Mouse (Mus musculus) heart, adult 2 months (tissue): Measurements from ENCODE around the gene Cyth3. TPM values are rescaled to one million over a fixed set of nuclear protein-coding genes. Genes with fewer than 3 reads are reported as not detected.
A peak's percentile ranks its signal among the peaks of the same experiment; 100 is the strongest.

Experiments
- DNase-seq, 2 experiments: peaks; one replicate each; pipeline ENCODE4 v3.0.0; 2021
- H3K27ac ChIP-seq: fragments of 200-600 bp; 2 replicates; pipeline ENCODE4 v1.8.1; 2022
- H3K27me3 ChIP-seq: fragments of 200-500 bp; 2 replicates; pipeline ENCODE4 v1.6.1; 2012; ENCODE audit warnings: mild to moderate bottlenecking, low read length, inconsistent platforms, mixed read lengths; ENCODE audit not compliant: control insufficient read depth, insufficient read depth
- H3K36me3 ChIP-seq: fragments of 200-500 bp; 2 replicates; pipeline ENCODE4 v1.6.1; 2012; ENCODE audit warnings: low read length, inconsistent platforms; ENCODE audit not compliant: control insufficient read depth, insufficient read depth
- H3K4me1 ChIP-seq: fragments of 200-500 bp; 2 replicates; pipeline ENCODE4 v1.6.1; 2011; ENCODE audit warnings: low read length; ENCODE audit not compliant: control insufficient read depth, insufficient read depth
- H3K4me3 ChIP-seq: fragments of 200-600 bp; 2 replicates; pipeline ENCODE4 v1.8.1; 2022
- H3K79me2 ChIP-seq: fragments of 200-500 bp; replicated peaks from 2 replicates; pipeline ENCODE4 v1.6.1; 2012; ENCODE audit warnings: mild to moderate bottlenecking, inconsistent platforms, low read length, moderate library complexity, mixed read lengths; ENCODE audit not compliant: control insufficient read depth, insufficient read depth
- H3K9ac ChIP-seq: fragments of 200-500 bp; 2 replicates; pipeline ENCODE4 v1.6.1; 2012; ENCODE audit warnings: low read depth, mild to moderate bottlenecking, control low read depth, inconsistent platforms, low read length, mixed read lengths
- CTCF ChIP-seq: fragments of 200-600 bp; IDR thresholded peaks from 2 replicates; pipeline ENCODE4 v1.8.1; 2022; ENCODE audit warnings: antibody characterized with exemption, mild to moderate bottlenecking, moderate library complexity
- EP300 ChIP-seq: fragments of 200-500 bp; IDR thresholded peaks from 2 replicates; pipeline ENCODE4 v1.6.1; 2011; ENCODE audit warnings: low read depth, low read length, control low read depth; ENCODE audit not compliant: insufficient read depth
- POLR2A ChIP-seq: fragments of 200-500 bp; IDR thresholded peaks from 2 replicates; pipeline ENCODE4 v1.6.1; 2011; ENCODE audit warnings: mild to moderate bottlenecking, low read depth, low read length, control low read depth; ENCODE audit not compliant: insufficient read depth
- WGBS: fragments of 180-500 bp; shearing (Covaris S2); methylation state at CpG from one replicate; pipeline ENCODE4 v1.1.7; 2018; 5-methylcytosine and 5-hydroxymethylcytosine counted together
- intact Hi-C: fragments of 180-260 bp; cut with DNase I; formaldehyde crosslinking; loops from one replicate; pipeline ENCODE4 v1.15.1; 2025
- polyA plus RNA-seq: library from polyadenylated mRNA; depleted of rRNA; stranded (reverse); fragments of >200 nt; gene quantifications from 2 replicates; pipeline ENCODE4 v1.2.3, GENCODE M21; 2012; rRNA removed
- total RNA-seq, 2 experiments: library from RNA; stranded (reverse); gene quantifications; 2 replicates each; pipeline ENCODE4 v1.2.3; 2021

Gene Cyth3
- total and polyA plus RNA-seq, 3 experiments, result 25.1 to 44.6 (median 26.1) TPM

GRCm38 (mm10) chr5:143757755-143758443, 135.7 kb downstream of the Cyth3 start:
- Histone ChIP-seq H3K9ac (peak overlapping the region; percentile 51), H3K79me2 (no peaks in the 10 kb centered on the region), H3K4me1 (peaks cover 2% of the 10 kb centered on the region), H3K4me3 (peak overlapping the region; percentile 53), H3K27me3 (no peaks in the 10 kb centered on the region), H3K36me3 (no peaks in the 10 kb centered on the region), H3K27ac (peak overlapping the region; percentile 61)
- peak; percentile 90 to 93 for DNase-seq
- intact Hi-C loops, result loop anchor here (2.0 kb wide), 1 partner anchor 25 kb away; the partner anchor contains the start of gene Usp42
- WGBS, result 21% methylated on average over 28 of the region's 28 CpGs
- peak; percentile 70; the same call in 1 of the 2 replicates for TF ChIP-seq EP300
- peak; percentile 70 for TF ChIP-seq POLR2A
- 0 out of 2 replicates have a peak, but pooled peaks have one; percentile 11 for TF ChIP-seq CTCF

GRCm38 (mm10) chr5:143759554-143759953, 137.3 kb downstream of the Cyth3 start:
- no peak for TF ChIP-seq EP300
- no peak for TF ChIP-seq POLR2A
- TF ChIP-seq CTCF, result no peak
- Histone ChIP-seq H3K79me2 (no peaks in the 10 kb centered on the region), H3K4me3 (no peak overlapping the region), H3K36me3 (no peaks in the 10 kb centered on the region), H3K27me3 (no peaks in the 10 kb centered on the region), H3K4me1 (peaks cover 2% of the 10 kb centered on the region), H3K9ac (no peak overlapping the region), H3K27ac (no peak overlapping the region)
- no peak for DNase-seq
- WGBS, result 83% methylated on average over 8 of the region's 8 CpGs
- intact Hi-C loops, result loop anchor here (2.0 kb wide), 1 partner anchor 27 kb away; the partner anchor contains the start of gene Usp42

Other genes with a start within 250 kb of the Cyth3 start
- gene Kdelr2, start 218.6 kb upstream of the Cyth3 start, total RNA-seq, result 10 to 100 TPM; 49.6 to 52.3 TPM
- 50.5 and 76.6 TPM in 2 replicates for gene Kdelr2, start 218.6 kb upstream of the Cyth3 start, polyA plus RNA-seq
- gene Daglb, start 157.9 kb upstream of the Cyth3 start, total RNA-seq, result 1 to 10 TPM; 7.6 to 8.2 TPM
- gene Daglb, start 157.9 kb upstream of the Cyth3 start, polyA plus RNA-seq, result 9.7 and 12.2 TPM in 2 replicates
- gene Rac1, start 94.4 kb upstream of the Cyth3 start, total RNA-seq, result 100 to 1,000 TPM; 219 to 231 TPM
- 204 and 351 TPM in 2 replicates for gene Rac1, start 94.4 kb upstream of the Cyth3 start, polyA plus RNA-seq
- 1 to 10 TPM; 5.3 to 6.2 TPM for gene Usp42, start 109.8 kb downstream of the Cyth3 start, total RNA-seq
- 2.5 and 3.9 TPM in 2 replicates for gene Usp42, start 109.8 kb downstream of the Cyth3 start, polyA plus RNA-seq
- gene Eif2ak1, start 195.3 kb downstream of the Cyth3 start, total RNA-seq, result 10 to 100 TPM; 19.2 to 21.4 TPM
- gene Eif2ak1, start 195.3 kb downstream of the Cyth3 start, polyA plus RNA-seq, result 11.9 and 18.4 TPM in 2 replicates